Mouse (Mus musculus) stomach, embryonic 16.5 days (tissue): ENCODE results near the gene Lsm3. TPM values are rescaled to one million over a fixed set of nuclear protein-coding genes. Genes with fewer than 3 reads are reported as not detected.

ENCODE experiments used
- ATAC-seq: fragments of 200-750 bp; cut with Nextera tagmentation; 2 replicates; pipeline ENCODE4 v1.8.0; 2017; ENCODE audit warnings: moderate number of reproducible peaks, moderate TSS enrichment; ENCODE audit not compliant: insufficient read depth, low FRiP score
- H3K27ac ChIP-seq: fragments of 300-500 bp; sonication (generic); 2 replicates; pipeline ENCODE4 v1.5.1; 2014; ENCODE audit warnings: low read length
- H3K27me3 ChIP-seq: fragments of 300-500 bp; sonication (generic); 2 replicates; pipeline ENCODE4 v1.6.1; 2014; ENCODE audit warnings: low read length, control low read depth, mixed read lengths; ENCODE audit not compliant: control insufficient read depth, insufficient read depth
- H3K36me3 ChIP-seq: fragments of 300-500 bp; sonication (generic); 2 replicates; pipeline ENCODE4 v1.6.1; 2014; ENCODE audit warnings: low read length; ENCODE audit not compliant: control insufficient read depth, insufficient read depth
- H3K4me1 ChIP-seq: fragments of 300-500 bp; sonication (generic); 2 replicates; pipeline ENCODE4 v1.6.1; 2014; ENCODE audit warnings: low read length, control low read depth, mixed read lengths; ENCODE audit not compliant: control insufficient read depth, insufficient read depth
- H3K4me2 ChIP-seq: fragments of 300-500 bp; sonication (generic); 2 replicates; pipeline ENCODE4 v1.6.1; 2014; ENCODE audit warnings: low read depth, low read length, mixed read lengths
- H3K4me3 ChIP-seq: fragments of 300-500 bp; sonication (generic); replicated peaks from 2 replicates; pipeline ENCODE4 v1.5.1; 2014; ENCODE audit warnings: mild to moderate bottlenecking, low read length
- H3K9ac ChIP-seq: fragments of 300-500 bp; sonication (generic); 2 replicates; pipeline ENCODE4 v1.6.1; 2014; ENCODE audit warnings: low read length
- H3K9me3 ChIP-seq: fragments of 300-500 bp; sonication (generic); replicated peaks from 2 replicates; pipeline ENCODE4 v1.6.1; 2016; ENCODE audit warnings: low read length, control low read depth; ENCODE audit not compliant: control insufficient read depth
- WGBS: fragments of 180-500 bp; shearing (Covaris S2); extraction: QIAGEN DNeasy Blood & Tissue Kit; methylation state at CpG from one replicate; pipeline ENCODE4 v1.1.7; 2014; 5-methylcytosine and 5-hydroxymethylcytosine counted together
- polyA plus RNA-seq: library from polyadenylated mRNA; unstranded; fragments of >200 nt; fragmentation: Nextera tagmentation; extraction: Ambion mirVana; gene quantifications from 2 replicates; pipeline ENCODE4 v1.2.1, GENCODE M21; 2015

Gene Lsm3
- polyA plus RNA-seq, 1 experiment from 2014 or later = 191 TPM

GRCm38 (mm10) chr6:91536047-91536765, 20.5 kb downstream of the Lsm3 start:
- Histone ChIP-seq H3K9me3 (no peaks in the 10 kb centered on the region), H3K4me2 (no peak overlapping the region), H3K4me1 (peaks cover 8% of the 10 kb centered on the region), H3K27ac (no peak overlapping the region), H3K9ac (no peak overlapping the region), H3K4me3 (no peak overlapping the region), H3K27me3 (no peaks in the 10 kb centered on the region), H3K36me3 (no peaks in the 10 kb centered on the region)
- ATAC-seq = no peak
- 71% methylated on average over 11 of the region's 11 CpGs for WGBS

- no peaks in the 10 kb centered on the region for H3K9me3 ChIP-seq
- no peaks in the 10 kb centered on the region for H3K36me3 ChIP-seq
- ATAC-seq = no peak
- 51% methylated on average over 3 of the region's 3 CpGs for WGBS
- no peak overlapping the region for H3K27ac ChIP-seq
- H3K4me1 ChIP-seq = no peaks in the 10 kb centered on the region
- no peak overlapping the region for H3K4me2 ChIP-seq
- H3K9ac ChIP-seq = no peak overlapping the region
- no peaks in the 10 kb centered on the region for H3K27me3 ChIP-seq
- no peak overlapping the region for H3K4me3 ChIP-seq
These were observed 25.5 kb downstream of the Lsm3 start for GRCm38 (mm10) chr6:91541276-91541675.

GRCm38 (mm10) chr6:91543056-91543455, 27.3 kb downstream of the Lsm3 start:
- Histone ChIP-seq H3K27ac (no peak overlapping the region), H3K4me2 (no peak overlapping the region), H3K36me3 (no peaks in the 10 kb centered on the region), H3K27me3 (no peaks in the 10 kb centered on the region), H3K4me3 (no peak overlapping the region), H3K9me3 (0 out of 2 replicates have a peak, but pooled peaks cover 3% of the 10 kb centered on the region), H3K9ac (no peak overlapping the region), H3K4me1 (no peaks in the 10 kb centered on the region)
- 66% methylated on average over 5 of the region's 5 CpGs for WGBS
- no peak for ATAC-seq

- no peak overlapping the region for H3K27ac ChIP-seq
- no peak overlapping the region for H3K4me3 ChIP-seq
- no peak for ATAC-seq
- H3K4me1 ChIP-seq = no peaks in the 10 kb centered on the region
- no peak overlapping the region for H3K4me2 ChIP-seq
- no peak overlapping the region for H3K9ac ChIP-seq
- WGBS = 41% methylated on average over 9 of the region's 9 CpGs
- no peaks in the 10 kb centered on the region for H3K27me3 ChIP-seq
- no peaks in the 10 kb centered on the region for H3K36me3 ChIP-seq
- 0 out of 2 replicates have a peak, but pooled peaks cover 3% of the 10 kb centered on the region for H3K9me3 ChIP-seq
These were observed 30.6 kb downstream of the Lsm3 start for GRCm38 (mm10) chr6:91546241-91546884.

GRCm38 (mm10) chr6:91547313-91547712, 31.6 kb downstream of the Lsm3 start:
- H3K9me3 ChIP-seq = 0 out of 2 replicates have a peak, but pooled peaks cover 3% of the 10 kb centered on the region
- H3K27me3 ChIP-seq = no peaks in the 10 kb centered on the region
- H3K4me2 ChIP-seq = no peak overlapping the region
- no peak for ATAC-seq
- H3K36me3 ChIP-seq = no peaks in the 10 kb centered on the region
- WGBS = 56% methylated on average over 1 of the region's 1 CpGs
- no peak overlapping the region for H3K4me3 ChIP-seq
- H3K27ac ChIP-seq = no peak overlapping the region
- no peaks in the 10 kb centered on the region for H3K4me1 ChIP-seq
- no peak overlapping the region for H3K9ac ChIP-seq

- Histone ChIP-seq H3K4me2 (no peak overlapping the region), H3K27me3 (no peaks in the 10 kb centered on the region), H3K27ac (no peak overlapping the region), H3K36me3 (no peaks in the 10 kb centered on the region), H3K4me1 (no peaks in the 10 kb centered on the region), H3K9ac (no peak overlapping the region), H3K4me3 (no peak overlapping the region), H3K9me3 (0 out of 2 replicates have a peak, but pooled peaks cover 3% of the 10 kb centered on the region)
- ATAC-seq = no peak
- 49% methylated on average over 5 of the region's 5 CpGs for WGBS
These were observed 33.9 kb downstream of the Lsm3 start for GRCm38 (mm10) chr6:91549621-91550020.

- Histone ChIP-seq H3K36me3 (no peaks in the 10 kb centered on the region), H3K9me3 (0 out of 2 replicates have a peak, but pooled peaks cover 3% of the 10 kb centered on the region), H3K4me1 (no peaks in the 10 kb centered on the region), H3K9ac (no peak overlapping the region), H3K4me2 (no peak overlapping the region), H3K27ac (no peak overlapping the region), H3K27me3 (no peaks in the 10 kb centered on the region), H3K4me3 (no peak overlapping the region)
- 88% methylated on average over 3 of the region's 3 CpGs for WGBS
- no peak for ATAC-seq
These were observed 35.9 kb downstream of the Lsm3 start for GRCm38 (mm10) chr6:91551671-91552070.

- WGBS = 40% methylated on average over 3 of the region's 3 CpGs
- Histone ChIP-seq H3K4me2 (no peak overlapping the region), H3K27me3 (no peaks in the 10 kb centered on the region), H3K36me3 (no peaks in the 10 kb centered on the region), H3K4me3 (no peak overlapping the region), H3K27ac (no peak overlapping the region), H3K9ac (no peak overlapping the region), H3K4me1 (no peaks in the 10 kb centered on the region), H3K9me3 (no peaks in the 10 kb centered on the region)
- no peak for ATAC-seq
These were observed 37.0 kb downstream of the Lsm3 start for GRCm38 (mm10) chr6:91552693-91553092.

GRCm38 (mm10) chr6:91558565-91558964, 42.8 kb downstream of the Lsm3 start:
- H3K27ac ChIP-seq = no peak overlapping the region
- no peak overlapping the region for H3K4me3 ChIP-seq
- no peak overlapping the region for H3K9ac ChIP-seq
- WGBS = 14% methylated on average over 1 of the region's 1 CpGs
- H3K36me3 ChIP-seq = no peaks in the 10 kb centered on the region
- H3K4me1 ChIP-seq = no peaks in the 10 kb centered on the region
- H3K4me2 ChIP-seq = no peak overlapping the region
- H3K27me3 ChIP-seq = no peaks in the 10 kb centered on the region
- no peak for ATAC-seq
- no peaks in the 10 kb centered on the region for H3K9me3 ChIP-seq
